Mouse (Mus musculus) C2C12 (cell line): ENCODE data around the gene Bcr. TPM values are rescaled to one million over a fixed set of nuclear protein-coding genes. Genes with fewer than 3 reads are reported as not detected.

Source experiments
- H3K27me3 ChIP-seq: one replicate; pipeline ENCODE4 v1.6.1; 2011; ENCODE audit not compliant: control insufficient read depth, insufficient read depth, insufficient read length
- H3K36me3 ChIP-seq: one replicate; pipeline ENCODE4 v1.6.1; 2011; ENCODE audit not compliant: control insufficient read depth, insufficient read depth
- H3K4me3 ChIP-seq: one replicate; pipeline ENCODE4 v1.5.1; 2011; ENCODE audit warnings: mild to moderate bottlenecking, control low read depth; ENCODE audit not compliant: poor library complexity, insufficient read depth, severe bottlenecking
- H3K79me2 ChIP-seq: one replicate; pipeline ENCODE4 v1.6.1; 2011; ENCODE audit not compliant: control insufficient read depth, insufficient read depth
- H3K79me3 ChIP-seq: one replicate; pipeline ENCODE4 v1.6.1; 2011; ENCODE audit warnings: low read depth, control low read depth
- H3ac ChIP-seq: one replicate; pipeline ENCODE3; 2011; ENCODE audit warnings: low read depth; ENCODE audit not compliant: control insufficient read depth, insufficient read length
- CEBPB ChIP-seq: IDR thresholded peaks from one replicate; pipeline ENCODE4 v1.6.1; 2011; ENCODE audit warnings: low read depth, mild to moderate bottlenecking, control low read depth, moderate library complexity
- CTCF ChIP-seq: IDR thresholded peaks from one replicate; pipeline ENCODE4 v1.5.1; 2011; ENCODE audit not compliant: control insufficient read depth, insufficient read depth, insufficient read length
- FOSL1 ChIP-seq: IDR thresholded peaks from one replicate; pipeline ENCODE4 v1.8.0; 2011; ENCODE audit warnings: mild to moderate bottlenecking, low read length; ENCODE audit not compliant: poor library complexity, insufficient read depth, severe bottlenecking
- MAX ChIP-seq: IDR thresholded peaks from one replicate; pipeline ENCODE4 v1.6.1; 2011; ENCODE audit warnings: mild to moderate bottlenecking, control low read depth
- MYOD1 ChIP-seq: IDR thresholded peaks from one replicate; pipeline ENCODE4 v1.6.1; 2011; ENCODE audit warnings: low read depth; ENCODE audit not compliant: control insufficient read depth, insufficient read length
- MYOG ChIP-seq: IDR thresholded peaks from one replicate; pipeline ENCODE4 v1.6.1; 2011; ENCODE audit not compliant: control insufficient read depth, insufficient read length; ENCODE audit errors: extremely low read depth
- USF1 ChIP-seq: IDR thresholded peaks from one replicate; pipeline ENCODE4 v1.6.1; 2011; ENCODE audit warnings: low read depth, mild to moderate bottlenecking, control low read depth, moderate library complexity
- long read RNA-seq, 2 experiments: library from polyadenylated mRNA; unstranded; transcript quantifications; one replicate each; pipeline ENCODE4 v2.0.0; 2019 to 2020
- polyA plus RNA-seq: library from polyadenylated mRNA; unstranded; fragments of >200 nt; fragmentation: generic; extraction: Trizol; gene quantifications from one replicate; pipeline ENCODE4 v1.2.1, GENCODE M21; 2012; ENCODE audit warnings: missing spikeins

Bcr gene
- polyA plus RNA-seq, result 16.1 TPM
- long read RNA-seq, experiment 1, partial matches to known transcripts, result 1 of 5 reads
- long read RNA-seq, experiment 1, other reads (novel, unspliced or antisense), result 4 of 5 reads
- long read RNA-seq, experiment 2, partial matches to known transcripts, result 3 of 10 reads
- long read RNA-seq, experiment 2, other reads (novel, unspliced or antisense), result 7 of 10 reads

- Histone ChIP-seq H3K4me3 (peak within 1 kb of the TSS; percentile 65), H3K36me3 (peaks cover 5% of the 10 kb centered on the region), H3ac (peak within 1 kb of the TSS; percentile 76), H3K79me2 (peaks cover 46% of the 10 kb centered on the region), H3K79me3 (peaks cover 41% of the 10 kb centered on the region), H3K27me3 (no peaks in the 10 kb centered on the region)
- TF ChIP-seq MYOD1 (no peak), CEBPB (peak; percentile 55)
These were observed at the start of gene Bcr for GRCm38 (mm10) chr10:75060217-75060842. Gene Bcr, plus strand, starts transcription at chr10:75060592.

- no peaks in the 10 kb centered on the region for H3K36me3 ChIP-seq
- no peaks in the 10 kb centered on the region for H3K79me3 ChIP-seq
- peaks cover 58% of the 10 kb centered on the region for H3K27me3 ChIP-seq
- no peak overlapping the region for H3ac ChIP-seq
- TF ChIP-seq MYOD1 (no peak), MYOG (no peak), CEBPB (no peak), USF1 (no peak), MAX (no peak), CTCF (no peak), FOSL1 (no peak)
- H3K4me3 ChIP-seq, result no peak overlapping the region
- no peaks in the 10 kb centered on the region for H3K79me2 ChIP-seq
These were observed 49.7 kb upstream of the Bcr start for GRCm38 (mm10) chr10:75010704-75011103.

DNA sequence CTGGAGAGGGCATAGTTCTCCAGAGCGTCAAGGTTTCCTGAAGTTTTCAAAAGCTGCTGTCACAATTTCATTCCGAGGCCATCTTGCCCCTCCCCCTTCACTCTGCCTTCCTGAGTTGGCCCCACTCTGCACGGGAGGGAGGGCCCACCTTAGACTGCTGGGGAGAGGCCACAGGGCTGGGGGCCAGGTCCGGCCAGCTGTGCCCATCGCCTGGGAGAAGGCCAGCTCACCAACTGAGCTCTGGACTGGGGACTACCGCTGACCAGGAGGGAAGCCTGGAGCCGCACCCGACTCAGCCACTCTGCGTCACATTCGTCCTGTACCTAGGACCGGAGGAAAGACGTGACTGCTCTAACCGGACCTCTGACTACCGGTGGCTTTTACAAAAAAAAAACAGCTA is 44.9 kb upstream of the Bcr start:
- no peak overlapping the region for H3K4me3 ChIP-seq
- H3K27me3 ChIP-seq, result peaks cover 67% of the 10 kb centered on the region
- H3K79me3 ChIP-seq, result no peaks in the 10 kb centered on the region
- no peaks in the 10 kb centered on the region for H3K79me2 ChIP-seq
- TF ChIP-seq CTCF (no peak), MYOG (no peak), CEBPB (no peak), FOSL1 (no peak), MYOD1 (no peak), MAX (no peak), USF1 (no peak)
- H3K36me3 ChIP-seq, result no peaks in the 10 kb centered on the region
- no peak overlapping the region for H3ac ChIP-seq

- Histone ChIP-seq H3K79me2 (no peaks in the 10 kb centered on the region), H3K4me3 (no peak overlapping the region), H3K27me3 (peaks cover 63% of the 10 kb centered on the region), H3K79me3 (no peaks in the 10 kb centered on the region), H3ac (no peak overlapping the region), H3K36me3 (no peaks in the 10 kb centered on the region)
- no peak for TF ChIP-seq CTCF
- no peak for TF ChIP-seq MYOD1
These were observed 43.9 kb upstream of the Bcr start for GRCm38 (mm10) chr10:75016481-75016880.

DNA sequence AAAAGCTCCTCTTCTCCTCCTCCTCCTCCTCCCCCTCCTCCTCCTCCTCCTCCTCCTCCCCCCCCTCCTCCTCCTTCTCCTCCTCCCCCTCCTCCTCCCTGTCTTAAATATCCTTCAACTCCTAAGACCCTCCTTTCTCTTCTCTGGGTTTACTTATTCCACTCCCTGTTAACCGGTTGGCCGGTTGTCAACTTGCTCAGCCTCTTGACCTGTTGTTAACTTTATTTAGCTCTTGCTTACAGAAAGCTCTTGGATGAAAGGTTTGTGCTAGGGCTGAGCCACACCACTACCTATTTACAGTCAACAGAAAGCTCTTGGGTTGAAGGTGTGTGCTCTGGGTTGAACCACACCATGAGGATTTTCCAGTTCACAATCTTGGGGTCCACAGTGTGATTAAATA is 40.1 kb upstream of the Bcr start:
- no peak overlapping the region for H3K4me3 ChIP-seq
- H3K36me3 ChIP-seq, result no peaks in the 10 kb centered on the region
- H3K79me3 ChIP-seq, result no peaks in the 10 kb centered on the region
- no peaks in the 10 kb centered on the region for H3K79me2 ChIP-seq
- TF ChIP-seq CEBPB (no peak), MAX (no peak), USF1 (no peak), MYOD1 (no peak), FOSL1 (no peak)
- H3ac ChIP-seq, result no peak overlapping the region
- H3K27me3 ChIP-seq, result peaks cover 36% of the 10 kb centered on the region

GRCm38 (mm10) chr10:75021138-75021537 is 39.3 kb upstream of the Bcr start:
- H3K27me3 ChIP-seq, result peaks cover 33% of the 10 kb centered on the region
- TF ChIP-seq MYOD1 (no peak), CTCF (peak; percentile 48), USF1 (no peak)
- no peaks in the 10 kb centered on the region for H3K79me2 ChIP-seq
- H3K36me3 ChIP-seq, result no peaks in the 10 kb centered on the region
- H3K79me3 ChIP-seq, result no peaks in the 10 kb centered on the region
- no peak overlapping the region for H3ac ChIP-seq
- H3K4me3 ChIP-seq, result no peak overlapping the region
